13 mouse cellular contexts compared by ENCODE assay signal in genomic region chr9:41509597-41509996, GRCm38 (mm10).
"Had no signal": no experiment of that assay in that cellular context is flagged by ENCODE, and none has a peak within 500 bp of the region (broad histone marks: within the 10 kb centered on the region; RNA-seq: fewer than 3 reads in every experiment).

No protein-coding gene starts in this region.

- H3K27me3 ChIP-seq: midbrain, embryonic 12.5 days; neural tube, embryonic 12.5 days; stomach, embryonic 15.5 days had no signal

- H3K4me3 ChIP-seq: midbrain, embryonic 10.5 days; midbrain, embryonic 12.5 days; neural tube, embryonic 12.5 days; stomach, embryonic 15.5 days had no signal

- H3K36me3 ChIP-seq: stomach, embryonic 15.5 days had no signal

- H3K4me2 ChIP-seq: lung, embryonic 14.5 days; midbrain, embryonic 12.5 days; neural tube, embryonic 12.5 days; stomach, embryonic 15.5 days had no signal

- DNase-seq: lung, adult 18-20 months; lung, embryonic 14.5 days; lung, postnatal 10 days; lung, postnatal 4 days; midbrain, embryonic 14.5 days; right cerebral cortex, postnatal 14 days; thymus, adult 2 months; thymus, postnatal 25 days; thymus, postnatal 4 days had no signal
